Mouse (Mus musculus) bone marrow, adult 2 months (tissue): ENCODE results near the gene Cth.

Source experiments
- CTCF ChIP-seq: fragments of 200-500 bp; IDR thresholded peaks from 2 replicates; pipeline ENCODE4 v1.5.1; 2011; ENCODE audit warnings: low read length, control low read depth; ENCODE audit not compliant: control insufficient read depth, insufficient read depth
- POLR2A ChIP-seq: fragments of 200-500 bp; IDR thresholded peaks from 2 replicates; pipeline ENCODE4 v1.6.1; 2011; ENCODE audit warnings: low read depth, mild to moderate bottlenecking, control low read depth, low read length, borderline replicate concordance; ENCODE audit not compliant: control insufficient read depth

DNA sequence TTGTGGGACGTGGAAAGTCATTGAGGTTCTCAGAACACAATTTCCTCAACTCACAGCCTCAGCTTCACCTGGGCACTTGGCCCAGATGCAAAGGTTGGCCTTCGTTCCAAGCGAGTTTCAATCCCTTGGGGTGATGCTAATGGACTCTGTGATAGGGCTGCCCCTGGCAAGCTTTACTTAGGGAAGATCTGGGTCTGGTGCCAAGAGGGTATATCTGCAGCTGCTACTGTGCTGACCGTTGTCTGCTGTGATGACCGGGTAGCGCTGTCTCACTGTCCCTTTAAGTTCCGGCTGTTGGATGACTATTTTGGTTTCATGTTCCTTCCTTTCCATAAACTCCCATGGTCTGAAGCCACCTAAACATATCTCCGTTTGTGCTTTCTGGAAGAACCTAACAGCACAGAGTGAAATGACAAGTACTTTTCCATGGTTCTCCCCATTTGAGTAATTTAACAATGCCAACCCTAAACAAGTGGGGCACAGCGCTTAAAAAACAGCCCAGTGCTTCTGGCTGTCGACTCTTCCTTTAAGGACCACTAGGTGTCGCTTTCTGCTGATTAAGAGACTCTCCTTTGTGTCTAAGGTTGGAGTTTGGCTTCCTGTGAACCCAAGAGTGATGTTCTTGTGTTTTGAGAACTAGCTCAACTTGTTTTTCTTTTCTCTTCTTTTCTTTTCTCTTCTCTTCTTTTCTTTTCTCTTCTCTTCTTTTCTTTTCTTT lies 48.3 kb downstream of the Cth start:
- TF ChIP-seq CTCF (no peak), POLR2A (no peak)
